In genomic region chrX:87793011-87793410, GRCm38 (mm10) we compare ENCODE assay signal across 17 mouse cellular contexts.
"Had no signal": no experiment of that assay in that cellular context is flagged by ENCODE, and none has a peak within 500 bp of the region (broad histone marks: within the 10 kb centered on the region; RNA-seq: fewer than 3 reads in every experiment).

No protein-coding gene starts in this region.

- H3K36me3 ChIP-seq: liver, embryonic 13.5 days; neural tube, embryonic 12.5 days; neural tube, embryonic 15.5 days; stomach, embryonic 15.5 days had no signal

- H3K4me2 ChIP-seq: liver, embryonic 13.5 days; midbrain, embryonic 11.5 days; neural tube, embryonic 12.5 days; neural tube, embryonic 15.5 days; stomach, embryonic 15.5 days had no signal

- H3K4me3 ChIP-seq: layer of hippocampus, adult 2 months; left cerebral cortex, adult 2 months; liver, embryonic 13.5 days; neural tube, embryonic 12.5 days; neural tube, embryonic 15.5 days; stomach, embryonic 15.5 days had no signal

- H3K9ac ChIP-seq: liver, embryonic 13.5 days; neural tube, embryonic 12.5 days; neural tube, embryonic 15.5 days; stomach, embryonic 15.5 days had no signal

- DNase-seq: kidney, postnatal 25 days; layer of hippocampus, postnatal 36 days; liver, embryonic 13.5 days; lung, adult 2 months; lung, postnatal 14 days; lung, postnatal 4 days; midbrain, embryonic 14.5 days; right cerebral cortex, postnatal 25 days; spleen, adult 18-20 months; thymus, postnatal 25 days had no signal

- H3K27ac ChIP-seq: kidney, postnatal 0 days; layer of hippocampus, adult 2 months; left cerebral cortex, adult 2 months; liver, embryonic 13.5 days; neural tube, embryonic 12.5 days; neural tube, embryonic 15.5 days; stomach, embryonic 15.5 days had no signal

- H3K9me3 ChIP-seq: liver, embryonic 13.5 days; neural tube, embryonic 12.5 days; neural tube, embryonic 15.5 days; stomach, embryonic 15.5 days had no signal

- H3K27me3 ChIP-seq: liver, embryonic 13.5 days; neural tube, embryonic 12.5 days; neural tube, embryonic 15.5 days; stomach, embryonic 15.5 days had no signal

- H3K4me1 ChIP-seq: liver, embryonic 13.5 days; neural tube, embryonic 12.5 days; neural tube, embryonic 15.5 days; stomach, embryonic 15.5 days had no signal
